Mouse (Mus musculus) T-cell, adult 66 days (primary cell): ENCODE data around the gene Cox7a2l. TPM values are rescaled to one million over a fixed set of nuclear protein-coding genes. Genes with fewer than 3 reads are reported as not detected.

Experiments
- total RNA-seq, 2 experiments: library from RNA; stranded (reverse); gene quantifications; 3 replicates in 1 of 2; 4 replicates in 1 of 2; pipeline ENCODE4 v1.2.4; 2023

The Cox7a2l gene
- total RNA-seq, result 100 to 1,000 TPM; 348 to 361 TPM

DNA sequence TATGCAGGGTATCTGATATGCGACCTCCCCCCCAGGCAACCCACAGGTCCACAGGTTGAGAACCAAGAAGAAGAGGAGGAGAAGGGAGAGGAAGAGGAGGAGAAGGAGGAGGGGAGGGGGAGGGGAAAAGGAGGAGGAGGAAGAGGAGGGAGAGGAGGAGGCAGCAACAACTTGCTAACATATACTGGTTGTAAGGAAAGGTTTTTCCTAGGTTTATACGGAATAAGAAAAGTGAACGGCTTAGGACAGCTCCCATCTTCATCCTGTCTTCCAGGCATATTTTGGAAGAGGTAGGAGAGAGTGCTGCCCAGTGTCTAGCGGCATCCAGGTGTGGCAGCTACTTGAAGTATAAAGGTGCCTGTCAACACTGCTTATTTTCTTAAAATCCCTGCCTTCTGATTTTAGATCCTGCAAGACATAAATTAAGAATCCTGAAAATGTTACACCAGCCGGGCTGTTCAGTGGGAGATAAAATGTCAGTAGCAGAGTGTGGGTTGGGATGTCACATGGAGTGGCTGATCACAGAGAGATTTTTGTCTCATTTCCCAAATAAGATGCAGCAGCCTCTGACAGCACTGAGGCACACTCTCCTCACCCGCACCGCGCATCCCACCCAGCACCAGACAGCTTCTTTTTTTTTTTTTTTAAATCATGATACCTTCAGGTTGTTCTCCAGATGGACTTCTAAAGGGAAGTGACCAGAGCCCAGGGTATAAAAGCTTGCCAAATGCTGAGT is at the start of gene Cox7a2l:
Cox7a2l (minus strand) TSS at position 51 of the 736 bp plus-strand sequence.

Other genes starting within 250 kb of the Cox7a2l start
- gene Eml4, start 166.4 kb downstream of the Cox7a2l start, total RNA-seq, result 10 to 100 TPM; 38.3 to 40.9 TPM
- not detected for gene Kcng3, start 114.6 kb upstream of the Cox7a2l start, total RNA-seq
- gene Mta3, start 188.8 kb upstream of the Cox7a2l start, total RNA-seq, result 100 to 1,000 TPM; 115 to 134 TPM